16 mouse cellular contexts compared by ENCODE assay signal in genomic region chr1:73230611-73231010, GRCm38 (mm10).
"Had no signal": no experiment of that assay in that cellular context is flagged by ENCODE, and none has a peak within 500 bp of the region (broad histone marks: within the 10 kb centered on the region; RNA-seq: fewer than 3 reads in every experiment).

No protein-coding gene starts in this region.

- H3K36me3 ChIP-seq: neural tube, embryonic 13.5 days; neural tube, embryonic 15.5 days; stomach, embryonic 15.5 days had no signal

- H3K4me1 ChIP-seq: neural tube, embryonic 13.5 days; neural tube, embryonic 15.5 days; stomach, embryonic 15.5 days had no signal

- H3K4me3 ChIP-seq: neural tube, embryonic 13.5 days; neural tube, embryonic 15.5 days; stomach, embryonic 15.5 days had no signal

- H3K9me3 ChIP-seq: neural tube, embryonic 15.5 days; stomach, embryonic 15.5 days had no signal

- H3K27ac ChIP-seq: neural tube, embryonic 13.5 days; neural tube, embryonic 15.5 days; stomach, embryonic 15.5 days; stomach, postnatal 0 days had no signal

- H3K9ac ChIP-seq: neural tube, embryonic 13.5 days; neural tube, embryonic 15.5 days; stomach, embryonic 15.5 days had no signal

- DNase-seq: retina, postnatal 1 day; right cerebral cortex, adult 18-20 months; right cerebral cortex, postnatal 14 days; right cerebral cortex, postnatal 25 days; right cerebral cortex, postnatal 4 days; spleen, adult 18-20 months; thymus, adult 18-20 months; thymus, adult 2 months; thymus, postnatal 14 days; thymus, postnatal 25 days; thymus, postnatal 36 days; thymus, postnatal 4 days had no signal

- H3K27me3 ChIP-seq: neural tube, embryonic 13.5 days; neural tube, embryonic 15.5 days; stomach, embryonic 15.5 days had no signal

- H3K4me2 ChIP-seq: neural tube, embryonic 13.5 days; neural tube, embryonic 15.5 days; stomach, embryonic 15.5 days had no signal
